Mouse (Mus musculus) myocyte (in vitro differentiated cells): ENCODE data around the gene Fam20b.

Experiments used
- CEBPB ChIP-seq: IDR thresholded peaks from 2 replicates; pipeline ENCODE4 v1.6.1; 2011; ENCODE audit warnings: mild to moderate bottlenecking, moderate library complexity; ENCODE audit not compliant: poor library complexity, insufficient read depth, severe bottlenecking
- E2F4 ChIP-seq: IDR thresholded peaks from one replicate; pipeline ENCODE4 v1.6.1; 2011; ENCODE audit warnings: mild to moderate bottlenecking, control low read depth, moderate library complexity; ENCODE audit not compliant: insufficient read depth
- MAX ChIP-seq: IDR thresholded peaks from one replicate; pipeline ENCODE4 v1.6.1; 2011; ENCODE audit warnings: low read depth, mild to moderate bottlenecking, control low read depth
- MYOD1 ChIP-seq, 3 experiments: IDR thresholded peaks; one replicate each; pipeline ENCODE4 v1.6.1; 2011; ENCODE audit warnings: control low read depth in 2 of 3, low read depth in 2 of 3, mild to moderate bottlenecking in 2 of 3, moderate library complexity in 1 of 3; ENCODE audit not compliant: insufficient read length in 2 of 3, control insufficient read depth in 1 of 3
- MYOG ChIP-seq, 3 experiments: IDR thresholded peaks; one replicate each; pipeline ENCODE4 v1.6.1; 2011; ENCODE audit warnings: control low read depth in 2 of 3, low read depth in 2 of 3, mild to moderate bottlenecking in 2 of 3; ENCODE audit not compliant: insufficient read length in 2 of 3, control insufficient read depth in 1 of 3, insufficient read depth in 1 of 3
- POLR2A ChIP-seq: IDR thresholded peaks from one replicate; pipeline ENCODE4 v1.6.1; 2011; ENCODE audit warnings: low read depth, mild to moderate bottlenecking, control low read depth, moderate library complexity; ENCODE audit not compliant: insufficient read length
- SRF ChIP-seq: IDR thresholded peaks from one replicate; pipeline ENCODE4 v1.6.1; 2011; ENCODE audit warnings: low read depth; ENCODE audit not compliant: control insufficient read depth, insufficient read length
- TCF3 ChIP-seq: IDR thresholded peaks from one replicate; pipeline ENCODE4 v1.6.1; 2011; ENCODE audit warnings: low read depth, control low read depth; ENCODE audit not compliant: insufficient read length
- USF1 ChIP-seq: IDR thresholded peaks from one replicate; pipeline ENCODE4 v1.6.1; 2011; ENCODE audit warnings: low read depth, mild to moderate bottlenecking, control low read depth, moderate library complexity

DNA sequence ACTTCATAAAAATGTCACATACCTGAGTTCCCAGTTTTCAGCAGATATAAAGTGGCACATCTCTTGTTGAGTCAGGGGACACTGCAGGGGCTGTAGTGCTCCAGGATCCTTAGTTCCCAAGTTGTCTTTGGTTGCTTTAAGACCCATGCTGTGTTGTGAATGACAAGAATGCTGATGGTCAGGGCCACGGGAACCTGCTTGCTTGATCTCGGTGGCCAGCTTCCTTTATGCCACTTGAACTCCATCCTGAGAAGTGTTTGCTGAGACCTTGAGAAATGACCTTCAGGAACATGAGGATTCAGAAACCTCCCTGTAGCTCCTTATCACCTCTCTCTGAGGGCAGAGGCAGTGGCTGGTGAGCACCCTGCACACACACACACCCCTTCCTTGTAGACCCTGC, 70.2 kb downstream of the Fam20b start:
- no peak for TF ChIP-seq MYOD1 (IDR thresholded peaks at IDR 0.05; ENCODE audit: control insufficient read depth in 1 of 3, insufficient read length in 2 of 3, low read depth in 2 of 3)
- no peak for TF ChIP-seq MYOG (IDR thresholded peaks at IDR 0.05; ENCODE audit: control insufficient read depth in 1 of 3, insufficient read depth in 1 of 3, insufficient read length in 2 of 3, low read depth in 2 of 3)
- no peak for TF ChIP-seq USF1
- TF ChIP-seq POLR2A, result no peak
- no peak for TF ChIP-seq E2F4
- no peak for TF ChIP-seq MAX
- no peak for TF ChIP-seq CEBPB
- no peak for TF ChIP-seq SRF
- TF ChIP-seq TCF3, result no peak
